ENCODE assay signal across 1 mouse cellular context in genomic region chr4:59610411-59610810, GRCm38 (mm10).
TF ChIP-seq lines count a peak whose summit lies in the region.

No protein-coding gene starts in this region.

TF ChIP-seq in myocyte, 11 proteins besides CTCF, POLR2A, EP300 and RAD21 (continued from another document):
- peak in 2 of 3 experiments; percentile 77 to 81 for TF ChIP-seq MYOD1 (IDR thresholded peaks at IDR 0.05; ENCODE audit: control insufficient read depth in 1 of 3, insufficient read length in 2 of 3, low read depth in 2 of 3)
